Mouse (Mus musculus): ENCODE measurements at regions not wholly inside any gene's neighbourhood (a gene's known extent, or its start where the extent isn't known, plus 50 kb on each side); places are given as distances from the start of the nearest gene placed in this dataset.
A peak's percentile ranks its signal among the peaks of the same experiment; 100 is the strongest.

GRCm38 (mm10) chrX:10871613-10872012 lies 156.8 kb downstream of the Mid1ip1 start:
- H3K4me3 ChIP-seq (ENCODE audit: insufficient read depth, low read length) = no peak overlapping the region
- H3K27ac ChIP-seq (ENCODE audit: insufficient read depth, low read depth, low read length) = peak overlapping the region; percentile 59
- H3K4me1 ChIP-seq (ENCODE audit: control insufficient read depth, insufficient read depth, low read length) = peaks cover 15% of the 10 kb centered on the region
- TF ChIP-seq CTCF (IDR thresholded peaks at IDR 0.05; ENCODE audit: low read depth, low read length) (no peak), POLR2A (IDR thresholded peaks at IDR 0.05; ENCODE audit: borderline replicate concordance, low read depth, low read length) (no peak)

GRCm38 (mm10) chrX:10877856-10878255 lies 163.0 kb downstream of the Mid1ip1 start:
- TF ChIP-seq CTCF (IDR thresholded peaks at IDR 0.05; ENCODE audit: low read depth, low read length) (no peak), POLR2A (IDR thresholded peaks at IDR 0.05; ENCODE audit: borderline replicate concordance, low read depth, low read length) (no peak)

GRCm38 (mm10) chrX:10878922-10879321 lies 164.1 kb downstream of the Mid1ip1 start:
- no peak overlapping the region for H3K4me3 ChIP-seq (ENCODE audit: insufficient read depth, low read length)
- TF ChIP-seq POLR2A (IDR thresholded peaks at IDR 0.05; ENCODE audit: borderline replicate concordance, low read depth, low read length) (no peak), CTCF (IDR thresholded peaks at IDR 0.05; ENCODE audit: low read depth, low read length) (no peak)
- H3K27ac ChIP-seq (ENCODE audit: insufficient read depth, low read depth, low read length) = no peak overlapping the region
- H3K4me1 ChIP-seq (ENCODE audit: control insufficient read depth, insufficient read depth, low read length) = no peaks in the 10 kb centered on the region

More at GRCm38 (mm10) chrX:10877856-10878255, 163.0 kb downstream of the Mid1ip1 start:
- H3K27ac ChIP-seq (ENCODE audit: insufficient read depth, low read depth, low read length) = no peak overlapping the region
- H3K4me3 ChIP-seq (ENCODE audit: insufficient read depth, low read length) = no peak overlapping the region
- H3K4me1 ChIP-seq (ENCODE audit: control insufficient read depth, insufficient read depth, low read length) = no peaks in the 10 kb centered on the region

- no peaks in the 10 kb centered on the region for H3K4me1 ChIP-seq (ENCODE audit: control insufficient read depth, insufficient read depth, low read length)
- no peak overlapping the region for H3K27ac ChIP-seq (ENCODE audit: insufficient read depth, low read depth, low read length)
- TF ChIP-seq POLR2A (IDR thresholded peaks at IDR 0.05; ENCODE audit: borderline replicate concordance, low read depth, low read length) (no peak), CTCF (IDR thresholded peaks at IDR 0.05; ENCODE audit: low read depth, low read length) (no peak)
- no peak overlapping the region for H3K4me3 ChIP-seq (ENCODE audit: insufficient read depth, low read length)
Observed at GRCm38 (mm10) chrX:10883729-10884464, 169.1 kb downstream of the Mid1ip1 start.

GRCm38 (mm10) chrX:10892815-10893214 lies 178.0 kb downstream of the Mid1ip1 start:
- no peak for TF ChIP-seq POLR2A (IDR thresholded peaks at IDR 0.05; ENCODE audit: borderline replicate concordance, low read depth, low read length)
- TF ChIP-seq CTCF (IDR thresholded peaks at IDR 0.05; ENCODE audit: low read depth, low read length) = no peak

GRCm38 (mm10) chrX:10896193-10896955 lies 181.6 kb downstream of the Mid1ip1 start:
- no peak overlapping the region for H3K4me3 ChIP-seq (ENCODE audit: insufficient read depth, low read length)
- no peaks in the 10 kb centered on the region for H3K4me1 ChIP-seq (ENCODE audit: control insufficient read depth, insufficient read depth, low read length)
- TF ChIP-seq POLR2A (IDR thresholded peaks at IDR 0.05; ENCODE audit: borderline replicate concordance, low read depth, low read length) (no peak), CTCF (IDR thresholded peaks at IDR 0.05; ENCODE audit: low read depth, low read length) (no peak)
- no peak overlapping the region for H3K27ac ChIP-seq (ENCODE audit: insufficient read depth, low read depth, low read length)

More at GRCm38 (mm10) chrX:10892815-10893214, 178.0 kb downstream of the Mid1ip1 start:
- Histone ChIP-seq H3K4me3 (ENCODE audit: insufficient read depth, low read length) (no peak overlapping the region), H3K27ac (ENCODE audit: insufficient read depth, low read depth, low read length) (no peak overlapping the region), H3K4me1 (ENCODE audit: control insufficient read depth, insufficient read depth, low read length) (no peaks in the 10 kb centered on the region)

- peaks cover 7% of the 10 kb centered on the region for H3K4me1 ChIP-seq (ENCODE audit: control insufficient read depth, insufficient read depth, low read length)
- TF ChIP-seq CTCF (IDR thresholded peaks at IDR 0.05; ENCODE audit: low read depth, low read length) = no peak
- no peak for TF ChIP-seq POLR2A (IDR thresholded peaks at IDR 0.05; ENCODE audit: borderline replicate concordance, low read depth, low read length)
- no peak overlapping the region for H3K4me3 ChIP-seq (ENCODE audit: insufficient read depth, low read length)
- H3K27ac ChIP-seq (ENCODE audit: insufficient read depth, low read depth, low read length) = no peak overlapping the region
Observed at GRCm38 (mm10) chrX:10902686-10903085, 187.9 kb downstream of the Mid1ip1 start.

- TF ChIP-seq CTCF (IDR thresholded peaks at IDR 0.05; ENCODE audit: low read depth, low read length) (no peak), POLR2A (IDR thresholded peaks at IDR 0.05; ENCODE audit: borderline replicate concordance, low read depth, low read length) (no peak)
- no peak overlapping the region for H3K4me3 ChIP-seq (ENCODE audit: insufficient read depth, low read length)
- H3K4me1 ChIP-seq (ENCODE audit: control insufficient read depth, insufficient read depth, low read length) = peaks cover 7% of the 10 kb centered on the region
- no peak overlapping the region for H3K27ac ChIP-seq (ENCODE audit: insufficient read depth, low read depth, low read length)
Observed at GRCm38 (mm10) chrX:10904072-10904471, 189.3 kb downstream of the Mid1ip1 start.

GRCm38 (mm10) chrX:10904889-10905288 lies 190.1 kb downstream of the Mid1ip1 start:
- TF ChIP-seq POLR2A (IDR thresholded peaks at IDR 0.05; ENCODE audit: borderline replicate concordance, low read depth, low read length) = no peak
- no peak for TF ChIP-seq CTCF (IDR thresholded peaks at IDR 0.05; ENCODE audit: low read depth, low read length)
- no peak overlapping the region for H3K27ac ChIP-seq (ENCODE audit: insufficient read depth, low read depth, low read length)
- H3K4me1 ChIP-seq (ENCODE audit: control insufficient read depth, insufficient read depth, low read length) = peaks cover 7% of the 10 kb centered on the region
- H3K4me3 ChIP-seq (ENCODE audit: insufficient read depth, low read length) = no peak overlapping the region

Measured in bone marrow macrophage, adult 2 months (primary cell).